Mouse (Mus musculus) stomach, postnatal 0 days (tissue): Measurements from ENCODE around the gene Gatd1.

Source experiments
- CTCF ChIP-seq: IDR thresholded peaks from 2 replicates; pipeline ENCODE4 v1.5.1; 2016; ENCODE audit warnings: antibody characterized with exemption, low read depth, mild to moderate bottlenecking, moderate library complexity
- EP300 ChIP-seq: optimal IDR thresholded peaks from 2 replicates; pipeline ENCODE3; 2016; ENCODE audit warnings: antibody characterized with exemption

GRCm38 (mm10) chr7:141435856-141436522, 22.1 kb upstream of the Gatd1 start:
- TF ChIP-seq EP300 (no peak), CTCF (no peak)
